Mouse (Mus musculus) bone marrow, adult 2 months (tissue): ENCODE results near the gene Pcsk4. TPM values are rescaled to one million over a fixed set of nuclear protein-coding genes. Genes with fewer than 3 reads are reported as not detected.

ENCODE experiments used
- H3K27ac ChIP-seq: fragments of 200-500 bp; 2 replicates; pipeline ENCODE4 v1.5.1; 2012; ENCODE audit warnings: low read depth, mild to moderate bottlenecking, control low read depth, inconsistent platforms, low read length; ENCODE audit not compliant: control insufficient read depth, poor library complexity, insufficient read depth
- H3K4me1 ChIP-seq: fragments of 200-500 bp; 2 replicates; pipeline ENCODE4 v1.6.1; 2011; ENCODE audit warnings: low read length; ENCODE audit not compliant: control insufficient read depth, insufficient read depth
- H3K4me3 ChIP-seq: fragments of 200-500 bp; replicated peaks from 2 replicates; pipeline ENCODE3; 2011; ENCODE audit warnings: mild to moderate bottlenecking, low read depth, low read length, control low read depth; ENCODE audit not compliant: control insufficient read depth
- CTCF ChIP-seq: fragments of 200-500 bp; IDR thresholded peaks from 2 replicates; pipeline ENCODE4 v1.5.1; 2011; ENCODE audit warnings: low read length, control low read depth; ENCODE audit not compliant: control insufficient read depth, insufficient read depth
- POLR2A ChIP-seq: fragments of 200-500 bp; IDR thresholded peaks from 2 replicates; pipeline ENCODE4 v1.6.1; 2011; ENCODE audit warnings: low read depth, mild to moderate bottlenecking, control low read depth, low read length, borderline replicate concordance; ENCODE audit not compliant: control insufficient read depth
- WGBS: fragments of 180-500 bp; shearing (Covaris S2); methylation state at CpG from one replicate; pipeline ENCODE4 v1.1.7; 2018; 5-methylcytosine and 5-hydroxymethylcytosine counted together
- polyA plus RNA-seq: library from polyadenylated mRNA; stranded (reverse); fragments of >200 nt; gene quantifications from 2 replicates; pipeline ENCODE4 v1.2.4, GENCODE M21; 2011; ENCODE audit warnings: low replicate concordance; ENCODE audit not compliant: missing spikeins, insufficient read depth, insufficient read length

Pcsk4 gene
- polyA plus RNA-seq, 1 experiment: not detected

DNA sequence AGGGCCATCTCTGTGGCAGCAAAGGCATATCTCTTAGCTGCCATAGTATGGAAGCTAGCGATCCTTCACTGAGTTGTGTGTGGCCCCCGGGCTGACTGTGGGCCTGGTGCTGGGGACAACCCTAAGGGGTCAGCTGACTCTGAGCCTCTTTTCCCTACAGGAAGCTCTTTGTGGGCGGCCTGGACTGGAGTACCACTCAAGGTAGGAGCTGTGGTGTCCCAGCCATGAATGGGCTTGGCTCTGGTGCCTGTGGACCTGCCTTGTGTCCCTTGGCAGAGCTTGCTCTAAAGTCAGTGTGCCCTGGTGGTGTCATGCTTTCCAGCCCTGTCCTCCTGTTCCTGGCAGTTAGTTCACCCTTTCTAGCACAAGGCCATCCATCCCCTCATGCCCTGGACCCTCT, 55.5 kb downstream of the Pcsk4 start:
- WGBS: 81% methylated on average over 3 of the region's 3 CpGs
- H3K27ac ChIP-seq: no peak overlapping the region
- TF ChIP-seq CTCF (no peak), POLR2A (no peak)
- peaks cover 12% of the 10 kb centered on the region for H3K4me1 ChIP-seq
- H3K4me3 ChIP-seq: no peak overlapping the region

DNA sequence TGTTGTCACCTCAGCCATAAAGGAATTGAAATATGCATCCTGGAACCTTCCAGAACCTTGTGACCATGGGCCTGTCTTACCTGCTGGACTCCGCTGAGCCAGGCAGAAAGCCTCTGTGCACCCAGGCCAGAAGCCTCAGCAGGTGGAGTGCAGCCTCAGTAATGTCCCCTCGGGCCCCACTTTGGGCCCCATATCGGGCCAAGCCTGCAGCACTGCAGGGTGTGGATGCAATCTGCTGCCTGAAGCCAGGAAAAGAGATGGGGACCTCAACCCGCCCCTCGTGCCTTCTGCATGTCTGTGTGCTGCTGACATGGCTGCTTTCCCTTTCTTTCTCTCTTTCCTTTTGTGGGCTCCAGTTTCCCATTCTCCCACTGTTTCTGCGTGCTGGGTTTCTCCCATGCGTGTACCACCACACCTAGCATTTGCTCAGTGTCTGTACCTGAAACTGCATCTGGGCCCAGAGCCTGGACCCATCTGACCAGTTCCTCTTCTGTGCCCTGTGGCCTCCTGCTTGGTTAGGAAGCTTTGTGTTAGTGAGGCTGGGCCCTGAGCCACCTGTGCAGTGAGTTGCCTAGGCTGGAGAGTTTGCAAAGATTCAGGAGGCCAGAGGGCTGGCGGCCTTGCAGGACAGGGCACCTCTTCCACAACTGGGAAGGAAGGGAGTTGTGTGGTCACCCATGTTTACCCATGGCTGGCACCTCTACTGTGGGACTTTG, 57.3 kb downstream of the Pcsk4 start:
- H3K27ac ChIP-seq: no peak overlapping the region
- H3K4me3 ChIP-seq: no peak overlapping the region
- WGBS: 61% methylated on average over 8 of the region's 8 CpGs
- TF ChIP-seq CTCF (no peak), POLR2A (no peak)
- H3K4me1 ChIP-seq: peaks cover 12% of the 10 kb centered on the region

Other genes with a start within 250 kb of the Pcsk4 start
- gene Sbno2, start 223.9 kb downstream of the Pcsk4 start, polyA plus RNA-seq: 37.6 and 83.8 TPM in 2 replicates
- 197 and 344 TPM in 2 replicates for gene Stk11, start 213.7 kb downstream of the Pcsk4 start, polyA plus RNA-seq
- gene Atp5d, start 190.9 kb downstream of the Pcsk4 start, polyA plus RNA-seq: 131 and 178 TPM in 2 replicates
- 3.4 and 3.7 TPM in 2 replicates for gene Cbarp, start 188.7 kb downstream of the Pcsk4 start, polyA plus RNA-seq
- gene Midn, start 181.2 kb downstream of the Pcsk4 start, polyA plus RNA-seq: 36.0 and 53.2 TPM in 2 replicates
- gene Cirbp, start 163.5 kb downstream of the Pcsk4 start, polyA plus RNA-seq: 200 and 277 TPM in 2 replicates
- 8.8 and 23.7 TPM in 2 replicates for gene 1600002K03Rik, start 156.6 kb downstream of the Pcsk4 start, polyA plus RNA-seq
- gene Efna2, start 150.0 kb downstream of the Pcsk4 start, polyA plus RNA-seq: 0.70 TPM in 1 of 2 replicates, not detected in the other
- 64.4 and 77.5 TPM in 2 replicates for gene Mum1, start 103.1 kb downstream of the Pcsk4 start, polyA plus RNA-seq
- gene Ndufs7, start 80.4 kb downstream of the Pcsk4 start, polyA plus RNA-seq: 72.4 and 80.0 TPM in 2 replicates
- 1.7 and 5.8 TPM in 2 replicates for gene Gamt, start 68.5 kb downstream of the Pcsk4 start, polyA plus RNA-seq
- gene Dazap1, start 68.0 kb downstream of the Pcsk4 start, polyA plus RNA-seq: 75.7 and 150 TPM in 2 replicates
- 1,765 and 2,445 TPM in 2 replicates for gene Rps15, start 37.0 kb downstream of the Pcsk4 start, polyA plus RNA-seq
- 0.17 TPM in 1 of 2 replicates, not detected in the other for gene Apc2, start 33.5 kb downstream of the Pcsk4 start, polyA plus RNA-seq
- gene 2310011J03Rik, start 9.0 kb downstream of the Pcsk4 start, polyA plus RNA-seq: 40.8 and 52.1 TPM in 2 replicates
- gene Reep6, start 455 bp upstream of the Pcsk4 start, polyA plus RNA-seq: 4.2 and 6.5 TPM in 2 replicates
- gene Adamtsl5, start 18.9 kb upstream of the Pcsk4 start, polyA plus RNA-seq: 3.0 and 8.6 TPM in 2 replicates
- gene Plk5, start 27.0 kb upstream of the Pcsk4 start, polyA plus RNA-seq: 2.2 TPM in 1 of 2 replicates, not detected in the other
- 1.4 and 1.7 TPM in 2 replicates for gene Mex3d, start 58.2 kb upstream of the Pcsk4 start, polyA plus RNA-seq
- 53.0 and 82.0 TPM in 2 replicates for gene Mbd3, start 70.1 kb upstream of the Pcsk4 start, polyA plus RNA-seq
- gene Uqcr11, start 77.3 kb upstream of the Pcsk4 start, polyA plus RNA-seq: 190 and 222 TPM in 2 replicates
- 70.7 and 138 TPM in 2 replicates for gene Tcf3, start 104.1 kb upstream of the Pcsk4 start, polyA plus RNA-seq
- gene Onecut3, start 165.3 kb upstream of the Pcsk4 start, polyA plus RNA-seq: not detected in 2 replicates
- gene Atp8b3, start 209.6 kb upstream of the Pcsk4 start, polyA plus RNA-seq: not detected in 2 replicates
- gene Rexo1, start 232.1 kb upstream of the Pcsk4 start, polyA plus RNA-seq: 46.3 and 55.3 TPM in 2 replicates
- gene Klf16, start 247.8 kb upstream of the Pcsk4 start, polyA plus RNA-seq: 13.4 and 18.6 TPM in 2 replicates